Mouse (Mus musculus): ENCODE measurements at regions not wholly inside any gene's neighbourhood (a gene's known extent, or its start where the extent isn't known, plus 50 kb on each side); places are given as distances from the start of the nearest gene placed in this dataset.

- TF ChIP-seq CTCF (IDR thresholded peaks at IDR 0.05; ENCODE audit: extremely low read depth, insufficient read depth, insufficient read length, insufficient replicate concordance) (no peak), POLR2A (IDR thresholded peaks at IDR 0.05; ENCODE audit: low read depth, low read length) (no peak)
These were observed 357.6 kb downstream of the Btg1 start for GRCm38 (mm10) chr10:96974326-96974977.
